Comparison of ENCODE assay signal across 20 mouse cellular contexts in the genomic region with DNA sequence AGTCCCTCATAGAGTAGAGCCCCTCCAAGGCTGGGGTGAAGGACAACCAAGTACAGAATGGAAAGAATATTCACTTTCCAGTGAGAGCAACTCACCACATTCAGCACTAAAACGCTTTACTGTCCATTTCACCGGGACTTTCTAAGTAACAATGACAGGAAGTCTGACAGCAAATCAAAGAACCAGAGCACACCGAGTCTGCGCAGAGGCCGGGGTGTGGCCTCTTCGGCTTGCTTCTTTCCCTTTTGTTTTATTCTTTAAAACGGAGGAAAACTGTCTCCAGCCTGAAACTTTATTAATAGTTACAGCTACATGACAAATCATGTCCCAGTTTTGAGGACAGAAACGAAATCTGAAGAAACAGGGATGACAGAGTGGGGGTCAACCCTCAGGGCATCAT.
A peak's percentile ranks its signal among the peaks of the same experiment; 100 is the strongest.
DNase-seq lines count a peak whose midpoint lies in the region; ATAC-seq and TF ChIP-seq lines count a peak whose summit lies in the region.
"Had no signal": no experiment of that assay in that cellular context is flagged by ENCODE, and none has a peak within 500 bp of the region (broad histone marks: within the 10 kb centered on the region; RNA-seq: fewer than 3 reads in every experiment).

No protein-coding gene starts in this region.

- H3K4me2 ChIP-seq in heart, postnatal 0 days (ENCODE audit: low read depth, low read length): no peak overlapping the region
- H3K4me2 ChIP-seq in myocyte (ENCODE audit: low read depth): peak overlapping the region; percentile 6
- H3K4me2 ChIP-seq: heart, embryonic 13.5 days; limb, embryonic 13.5 days; liver, embryonic 13.5 days; stomach, embryonic 15.5 days had no signal

- no peak overlapping the region for H3K9ac ChIP-seq in heart, postnatal 0 days (replicated peaks; ENCODE audit: low read depth, low read length)
- H3K9ac ChIP-seq: heart, embryonic 13.5 days; limb, embryonic 13.5 days; liver, embryonic 13.5 days; stomach, embryonic 15.5 days had no signal

- H3K27ac ChIP-seq in heart, postnatal 0 days (ENCODE audit: low read depth): peak overlapping the region; percentile 9; the same call in 1 of the 2 replicates
- H3K27ac ChIP-seq: forebrain, embryonic 10.5 days; heart, embryonic 13.5 days; kidney, postnatal 0 days; limb, embryonic 13.5 days; liver, embryonic 13.5 days; stomach, embryonic 15.5 days had no signal

- H3K36me3 ChIP-seq in heart, postnatal 0 days (replicated peaks; ENCODE audit: control insufficient read depth, insufficient read depth, low read length): no peaks in the 10 kb centered on the region
- H3K36me3 ChIP-seq in myocyte (ENCODE audit: control insufficient read depth, insufficient read depth): no peaks in the 10 kb centered on the region
- H3K36me3 ChIP-seq: forebrain, embryonic 10.5 days; G1E; heart, embryonic 13.5 days; limb, embryonic 13.5 days; liver, embryonic 13.5 days; stomach, embryonic 15.5 days had no signal

- no peak for TF ChIP-seq POLR2A in lung, adult 2 months (IDR thresholded peaks at IDR 0.05; ENCODE audit: borderline replicate concordance, extremely low read depth, low read depth, low read length)
- no peak for TF ChIP-seq POLR2A in myocyte (IDR thresholded peaks at IDR 0.05; ENCODE audit: insufficient read length, low read depth)

- no peak overlapping the region for H3ac ChIP-seq in myocyte (ENCODE audit: control insufficient read depth, insufficient read length)

- no peaks in the 10 kb centered on the region for H3K4me1 ChIP-seq in heart, postnatal 0 days (ENCODE audit: control insufficient read depth, insufficient read depth)
- no peaks in the 10 kb centered on the region for H3K4me1 ChIP-seq in lung, adult 2 months (ENCODE audit: control insufficient read depth, insufficient read depth, low read length)
- H3K4me1 ChIP-seq: forebrain, embryonic 10.5 days; heart, embryonic 13.5 days; liver, embryonic 13.5 days; stomach, embryonic 15.5 days had no signal

- no peak for TF ChIP-seq EP300 in heart, postnatal 0 days (IDR thresholded peaks at IDR 0.05; ENCODE audit: low read depth)

- no peak overlapping the region for H3K4me3 ChIP-seq in heart, postnatal 0 days (ENCODE audit: low read depth, low read length)
- peak overlapping the region; percentile 36 for H3K4me3 ChIP-seq in lung, adult 2 months (replicated peaks; ENCODE audit: extremely low read depth, low read depth, low read length)
- no peak overlapping the region for H3K4me3 ChIP-seq in myocyte
- H3K4me3 ChIP-seq: forebrain, embryonic 10.5 days; heart, embryonic 13.5 days; limb, embryonic 13.5 days; liver, embryonic 13.5 days; stomach, embryonic 15.5 days had no signal

- TF ChIP-seq CTCF in heart, postnatal 0 days (IDR thresholded peaks at IDR 0.05; ENCODE audit: low read depth): no peak
- no peak for TF ChIP-seq CTCF in lung, adult 2 months (IDR thresholded peaks at IDR 0.05; ENCODE audit: insufficient read depth, low read length)

- peak; percentile 8 for DNase-seq in adrenal gland, postnatal 14 days
- no peak for DNase-seq in adrenal gland, adult 18-20 months (ENCODE audit: low spot score in 2 of 2)
- DNase-seq in heart, postnatal 0 days (ENCODE audit: low spot score): peak; percentile 7
- no peak for DNase-seq in heart, postnatal 4 days
- DNase-seq in lung, adult 2 months: no peak
- no peak for DNase-seq in lung, postnatal 25 days (ENCODE audit: low spot score)
- DNase-seq: cerebellum, adult 2 months; cerebellum, postnatal 36 days; gastrocnemius, postnatal 14 days; liver, embryonic 13.5 days; right cerebral cortex, postnatal 25 days; thymus, adult 2 months had no signal

- no peaks in the 10 kb centered on the region for H3K79me2 ChIP-seq in myocyte (ENCODE audit: control insufficient read depth, insufficient read depth)

- 54% methylated on average over 8 of the region's 8 CpGs for WGBS in heart, postnatal 0 days
- WGBS in lung, adult 2 months: 37% methylated on average over 8 of the region's 8 CpGs

- ATAC-seq in heart, postnatal 0 days (ENCODE audit: insufficient read depth, low read depth): no peak
- no peak for ATAC-seq in megakaryocyte, adult 5-6 weeks (ENCODE audit: poor library complexity, severe bottlenecking)

- no peaks in the 10 kb centered on the region for H3K9me3 ChIP-seq in heart, postnatal 0 days (replicated peaks; ENCODE audit: control insufficient read depth, low read length)
- H3K9me3 ChIP-seq: forebrain, embryonic 10.5 days; G1E; heart, embryonic 13.5 days; limb, embryonic 13.5 days; liver, embryonic 13.5 days; stomach, embryonic 15.5 days had no signal

- H3K27me3 ChIP-seq in heart, postnatal 0 days (ENCODE audit: control insufficient read depth, insufficient read depth, low read length): no peaks in the 10 kb centered on the region
- H3K27me3 ChIP-seq in myocyte (ENCODE audit: control insufficient read depth, insufficient read depth, insufficient read length): no peaks in the 10 kb centered on the region
- H3K27me3 ChIP-seq: heart, embryonic 13.5 days; limb, embryonic 13.5 days; liver, embryonic 13.5 days; stomach, embryonic 15.5 days had no signal

TF ChIP-seq in myocyte, 11 proteins besides CTCF, POLR2A, EP300 and RAD21:
- TF ChIP-seq POLR2AphosphoS2 (IDR thresholded peaks at IDR 0.05; ENCODE audit: insufficient read length, low read depth) (no peak), USF1 (IDR thresholded peaks at IDR 0.05; ENCODE audit: low read depth) (no peak), TCF12 (IDR thresholded peaks at IDR 0.05; ENCODE audit: insufficient read depth, poor library complexity, severe bottlenecking) (no peak), E2F4 (IDR thresholded peaks at IDR 0.05; ENCODE audit: insufficient read depth) (no peak), REST (IDR thresholded peaks at IDR 0.05; ENCODE audit: insufficient read depth, insufficient read length) (no peak), SRF (IDR thresholded peaks at IDR 0.05; ENCODE audit: control insufficient read depth, insufficient read length, low read depth) (no peak), MAX (IDR thresholded peaks at IDR 0.05; ENCODE audit: low read depth) (no peak), MYOD1 (IDR thresholded peaks at IDR 0.05; ENCODE audit: control insufficient read depth in 1 of 3, insufficient read length in 2 of 3, low read depth in 2 of 3) (no peak), TCF3 (IDR thresholded peaks at IDR 0.05; ENCODE audit: insufficient read length, low read depth) (no peak), MYOG (IDR thresholded peaks at IDR 0.05; ENCODE audit: control insufficient read depth in 1 of 3, insufficient read depth in 1 of 3, insufficient read length in 2 of 3, low read depth in 2 of 3) (no peak), CEBPB (IDR thresholded peaks at IDR 0.05; ENCODE audit: insufficient read depth, poor library complexity, severe bottlenecking) (no peak)

Comparison
In these comparisons a context has a peak if more than half of its experiments do, and no peak if none do; other contexts are left out.
1. DNase-seq: peak in adrenal gland, postnatal 14 days (single experiment) and heart, postnatal 0 days (single experiment); none in adrenal gland, adult 18-20 months (0 of 2), heart, postnatal 4 days (single experiment), lung, adult 2 months (single experiment) and lung, postnatal 25 days (single experiment).